Mouse (Mus musculus): Measurements from ENCODE around the gene Hgfac. TPM values are rescaled to one million over a fixed set of nuclear protein-coding genes. Genes with fewer than 3 reads are reported as not detected.

Hgfac gene
- total RNA-seq, 4 experiments from 2014 or later = 0.26 to 0.75 (median 0.47) TPM

DNA sequence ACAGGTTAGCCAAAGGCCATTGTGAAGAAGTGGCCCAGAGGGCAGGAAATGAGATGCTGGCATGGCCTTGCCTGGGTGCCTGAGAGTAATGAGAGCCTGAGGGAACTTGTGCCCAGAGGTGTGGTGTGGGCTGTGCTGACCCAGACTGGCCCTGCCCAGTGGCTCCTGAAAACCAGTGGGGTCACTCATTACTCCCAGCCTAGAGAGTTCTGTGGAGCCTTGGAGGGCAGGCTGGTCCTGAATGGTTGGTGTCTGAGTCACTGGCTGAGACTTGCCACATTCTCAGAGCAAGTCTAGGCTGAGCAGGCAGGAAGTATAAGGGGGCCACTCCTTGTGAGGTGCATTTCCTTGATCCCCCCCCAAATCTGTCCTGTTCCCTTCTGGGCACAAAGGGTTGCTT lies 3.9 kb upstream of the Hgfac start:
- DNase-seq (ENCODE audit: low spot score) = no peak

DNA sequence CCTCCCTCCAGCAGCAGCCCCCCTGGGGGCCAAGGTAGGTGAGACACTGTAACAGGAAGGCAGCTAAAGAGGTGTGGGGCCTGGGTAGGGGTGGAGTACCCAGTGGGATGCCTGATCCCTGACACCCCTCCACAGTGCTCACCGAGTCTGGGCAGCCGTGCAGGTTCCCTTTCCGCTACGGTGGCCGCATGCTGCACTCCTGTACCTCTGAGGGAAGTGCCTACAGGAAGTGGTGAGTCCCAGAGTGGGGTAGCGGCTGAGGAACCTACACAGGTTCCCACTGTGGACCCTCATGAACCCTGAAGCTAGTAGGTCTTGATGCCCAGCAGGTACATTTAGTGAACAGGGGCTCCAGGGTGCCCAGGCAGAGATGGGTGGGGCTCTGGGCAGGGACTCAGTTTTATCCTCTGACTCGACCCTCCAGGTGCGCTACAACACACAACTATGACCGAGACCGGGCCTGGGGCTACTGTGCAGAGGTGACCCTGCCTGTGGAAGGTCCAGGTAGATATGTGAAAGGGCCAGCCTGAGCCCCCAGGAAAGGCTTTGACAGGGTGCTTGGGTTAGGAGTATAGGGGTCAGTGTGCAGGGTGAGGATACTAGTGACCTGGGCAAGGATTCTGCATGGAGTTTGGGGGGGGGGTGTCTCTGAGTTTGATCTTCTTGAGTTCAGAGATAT lies 1.3 kb downstream of the Hgfac start:
- DNase-seq (ENCODE audit: low spot score) = no peak

DNA sequence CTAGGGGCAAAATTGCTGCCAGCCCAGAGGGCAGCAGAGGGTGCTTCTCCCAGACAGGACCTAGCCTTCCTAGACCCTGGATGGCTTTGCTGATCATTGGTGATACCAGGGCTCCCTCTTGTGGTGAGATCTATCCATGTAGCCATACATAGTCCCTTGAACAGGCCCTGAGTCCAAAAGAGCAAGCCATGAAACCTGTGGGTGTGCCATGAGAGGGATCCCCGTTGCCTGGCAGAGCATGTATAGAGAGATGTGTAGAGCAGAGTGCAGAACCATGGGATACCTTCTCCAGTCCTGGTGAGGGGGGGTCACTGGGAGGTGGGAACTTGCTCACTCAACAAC lies 1.8 kb downstream of the Hgfac start:
- DNase-seq (ENCODE audit: low spot score) = peak; percentile 84

DNA sequence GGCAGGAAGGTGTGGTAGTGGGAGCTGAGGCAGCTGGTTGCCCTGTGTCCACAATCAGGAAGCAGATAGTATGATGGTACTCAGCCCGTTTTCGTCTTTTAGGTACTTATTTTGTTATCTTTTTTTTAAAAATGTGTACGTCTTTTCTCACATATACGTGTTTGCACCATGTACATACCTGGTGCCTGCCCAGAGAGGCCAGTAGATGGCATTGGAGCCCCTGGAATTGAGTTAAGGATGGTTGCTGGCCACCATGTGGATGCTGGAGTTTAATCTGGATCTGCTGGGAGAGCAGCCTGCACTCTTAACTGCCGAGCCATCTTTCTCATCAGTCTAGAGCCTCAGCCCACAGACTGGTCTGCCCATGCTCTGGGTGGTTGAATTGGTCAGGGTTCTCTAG lies 9.2 kb downstream of the Hgfac start:
- DNase-seq (ENCODE audit: low spot score) = no peak

DNA sequence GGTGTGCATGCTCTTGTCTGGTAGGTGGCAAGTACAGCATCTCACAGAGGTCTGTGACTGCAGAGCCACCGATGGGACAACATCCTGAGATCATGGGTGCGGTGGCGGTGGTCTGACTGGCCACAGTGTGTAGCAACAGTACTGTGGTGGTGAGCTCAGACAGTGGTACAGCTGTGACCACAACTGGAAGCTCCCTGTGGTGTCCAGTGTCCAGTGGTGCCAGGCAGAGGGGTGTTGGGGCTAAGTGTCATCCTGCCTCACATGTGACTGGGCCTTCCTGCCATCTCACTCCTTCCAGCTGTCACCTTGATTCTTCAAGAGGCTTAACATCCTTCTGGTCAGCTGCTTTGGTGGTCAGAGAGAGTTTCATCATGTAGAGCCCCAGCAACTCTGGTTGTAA lies 13.3 kb downstream of the Hgfac start:
- DNase-seq (ENCODE audit: low spot score) = no peak

DNA sequence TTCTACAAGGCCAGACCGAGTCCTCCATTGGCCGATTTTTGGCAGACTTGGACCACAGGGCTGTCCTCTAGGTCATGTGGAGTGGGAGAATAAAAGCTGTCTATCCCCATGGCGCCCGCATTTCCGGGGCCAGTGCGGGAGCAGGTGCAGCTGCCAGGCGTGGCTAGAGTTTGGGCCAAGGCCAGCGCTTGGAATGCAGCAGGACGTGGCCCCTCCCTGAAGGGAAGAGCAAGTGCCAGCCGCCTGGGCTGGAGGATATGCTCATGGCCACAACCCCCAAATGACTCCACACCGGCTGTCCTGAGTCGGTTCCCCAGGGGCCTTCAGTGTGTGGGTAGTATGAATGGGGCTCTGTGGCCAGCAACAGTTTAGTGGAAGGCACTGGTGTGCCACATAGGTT lies 13.8 kb downstream of the Hgfac start:
- no peak for DNase-seq (ENCODE audit: low spot score)

DNA sequence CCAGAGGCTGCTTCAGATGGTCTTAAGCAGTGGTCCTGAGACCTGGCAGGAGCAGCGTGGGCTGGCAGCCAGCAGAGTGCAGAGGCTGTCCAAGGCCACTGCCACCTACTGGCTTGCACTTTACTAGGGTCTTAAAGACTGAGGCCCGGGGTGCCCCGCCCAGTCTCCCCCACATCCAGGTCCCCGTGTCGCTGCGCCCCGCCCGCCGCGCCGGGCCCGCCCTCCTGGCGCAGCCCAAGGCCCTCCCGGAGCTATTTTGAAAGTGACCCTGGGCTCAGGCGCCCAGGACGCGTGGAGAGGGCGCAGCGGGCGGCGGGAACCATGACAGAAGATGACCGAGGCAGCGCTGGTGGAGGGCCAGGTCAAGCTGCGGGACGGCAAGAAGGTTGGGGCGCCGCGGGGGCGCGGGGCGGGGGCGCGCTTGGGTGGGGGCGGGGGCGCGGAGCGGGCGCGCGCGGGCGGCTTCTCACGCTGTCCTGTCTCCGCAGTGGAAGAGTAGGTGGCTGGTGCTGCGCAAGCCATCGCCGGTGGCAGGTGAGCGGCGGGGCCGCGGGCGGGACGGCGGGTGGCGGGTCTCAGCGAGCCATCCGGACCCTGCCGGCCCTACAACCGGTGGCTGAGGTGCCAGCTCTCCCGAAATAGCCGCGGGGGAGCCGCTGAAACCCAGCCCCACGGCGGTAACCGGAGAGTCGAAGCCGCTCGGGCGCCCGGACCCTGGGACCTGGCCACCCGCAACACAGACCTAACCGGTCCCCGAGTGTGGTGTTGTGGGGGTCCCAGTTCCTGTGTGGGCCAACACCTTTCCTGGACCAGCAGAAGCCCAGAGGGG lies 15.5 kb downstream of the Hgfac start, which contains the start of gene Dok7:
Dok7 (plus strand) TSS at position 163 of the 829 bp plus-strand sequence.
- peak; percentile 55 for DNase-seq (ENCODE audit: low spot score)

DNA sequence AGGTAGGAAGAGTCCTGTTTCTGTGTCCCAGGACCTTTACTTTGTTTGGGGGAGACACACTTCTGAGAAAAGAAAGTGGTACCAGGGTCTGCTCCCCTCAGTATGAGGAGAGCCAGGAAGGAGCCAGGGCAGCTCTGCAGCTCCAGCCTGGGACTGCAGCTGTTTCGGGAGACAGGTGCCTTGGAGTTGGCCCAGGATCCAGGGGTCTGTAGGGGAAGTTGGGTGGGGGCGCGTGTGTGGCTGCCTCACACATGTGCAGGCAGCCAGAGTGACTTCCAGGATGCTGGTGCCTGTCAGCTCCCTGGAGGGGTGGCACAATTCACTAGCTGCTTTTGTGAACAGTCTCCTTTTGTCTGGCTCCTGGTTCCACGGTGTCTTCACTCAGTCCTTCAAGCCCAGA lies 16.3 kb downstream of the Hgfac start:
- no peak for DNase-seq (ENCODE audit: low spot score)

DNA sequence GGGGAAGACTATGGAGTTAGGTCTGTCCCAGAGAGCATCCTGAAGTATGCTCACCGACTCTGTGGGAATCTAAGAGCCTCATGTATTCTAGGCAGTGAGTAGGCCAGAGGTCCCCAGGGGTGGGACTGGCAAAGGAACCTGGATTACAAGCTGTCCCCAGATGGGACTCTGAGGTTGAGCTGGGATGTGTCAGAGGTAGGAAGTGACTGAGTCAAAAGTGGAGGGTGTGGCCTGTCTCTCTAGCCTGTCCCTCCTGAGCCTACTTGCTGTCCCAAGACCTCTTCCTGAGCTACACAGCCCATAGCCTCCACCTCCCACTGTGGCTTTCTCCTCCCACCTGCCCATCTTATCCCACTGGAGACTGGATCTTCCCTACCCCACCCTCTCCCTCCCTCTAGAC lies 16.9 kb downstream of the Hgfac start:
- DNase-seq (ENCODE audit: low spot score) = no peak

DNA sequence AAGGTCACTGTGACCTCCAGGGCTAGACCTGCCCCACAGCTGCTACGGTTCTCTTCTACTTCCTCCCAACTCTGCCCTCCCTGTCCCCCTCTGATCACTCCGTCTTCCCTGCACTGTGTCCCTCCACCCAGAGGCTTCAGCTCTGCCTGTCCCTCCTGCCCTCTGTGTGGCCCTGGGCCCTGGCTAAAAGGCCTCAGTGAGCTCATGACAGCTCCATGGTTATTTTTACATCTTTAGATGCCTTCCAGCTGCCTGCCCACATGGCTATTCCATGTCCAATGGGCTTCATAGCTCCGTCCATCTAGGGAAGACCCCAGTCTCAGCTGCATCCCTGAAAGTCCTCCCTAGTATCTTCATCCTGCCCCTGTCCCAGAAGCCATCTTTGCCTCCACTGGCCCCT lies 18.8 kb downstream of the Hgfac start:
- no peak for DNase-seq (ENCODE audit: low spot score)

DNA sequence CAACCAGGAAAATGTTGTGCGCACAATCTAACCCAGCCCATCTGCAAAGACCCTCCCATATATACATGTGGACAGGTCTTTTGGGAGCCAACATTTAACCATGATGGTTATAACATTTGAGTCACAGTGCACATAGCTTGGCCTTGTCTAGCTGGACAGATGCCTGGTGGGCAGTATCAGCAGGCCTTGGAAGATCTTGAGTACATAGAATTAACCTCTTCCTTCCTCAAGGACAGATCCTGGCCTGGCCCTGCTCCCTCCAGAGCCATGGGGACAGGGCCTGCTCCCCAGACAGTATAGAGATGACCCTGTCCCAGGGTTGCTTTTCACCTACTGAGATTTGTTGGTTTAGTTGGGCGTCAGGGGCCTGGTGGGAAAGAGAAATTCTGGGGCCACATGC lies 28.5 kb downstream of the Hgfac start:
- no peak for DNase-seq (ENCODE audit: low spot score)

DNA sequence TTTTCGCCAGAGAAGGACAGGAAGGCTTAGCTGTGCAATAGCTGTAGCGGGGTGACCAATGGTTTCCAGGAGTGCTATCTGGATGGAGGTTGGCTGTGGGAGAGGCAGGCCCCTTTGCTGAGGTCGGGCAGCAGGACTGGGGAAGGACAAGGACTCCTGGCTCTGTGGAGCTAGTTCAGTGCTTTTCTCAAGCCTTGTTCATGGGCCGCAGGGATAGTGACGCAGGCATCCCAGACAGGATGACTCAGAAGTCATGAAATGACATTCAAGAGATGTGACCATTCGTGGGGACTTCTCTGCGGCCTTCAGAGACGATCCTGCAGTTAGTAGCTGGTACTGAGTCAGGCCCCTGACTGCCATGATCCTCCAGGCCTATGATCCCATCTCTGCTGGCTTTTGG lies 29.0 kb downstream of the Hgfac start:
- DNase-seq (ENCODE audit: low spot score) = no peak

DNA sequence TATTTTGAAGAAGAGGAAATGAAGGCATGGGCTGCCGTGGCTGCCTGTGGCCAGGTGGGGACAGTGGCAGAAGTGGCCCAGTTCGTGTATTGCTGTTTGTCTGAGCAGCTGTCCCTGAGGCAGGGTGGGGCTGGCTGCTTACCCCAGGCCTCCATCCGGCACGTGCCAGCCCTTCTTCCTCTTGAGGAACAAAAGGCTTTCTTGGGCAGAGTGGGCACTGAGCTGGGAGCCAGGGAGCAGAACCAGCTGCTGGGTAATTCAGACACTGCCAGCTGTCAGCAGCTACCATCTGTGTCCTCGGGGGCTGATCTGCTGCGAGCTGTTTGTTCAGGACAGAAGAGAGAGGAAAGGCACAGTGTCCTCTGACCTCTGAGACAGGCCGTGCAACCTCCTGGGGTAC lies 29.6 kb downstream of the Hgfac start:
- no peak for DNase-seq (ENCODE audit: low spot score)

DNA sequence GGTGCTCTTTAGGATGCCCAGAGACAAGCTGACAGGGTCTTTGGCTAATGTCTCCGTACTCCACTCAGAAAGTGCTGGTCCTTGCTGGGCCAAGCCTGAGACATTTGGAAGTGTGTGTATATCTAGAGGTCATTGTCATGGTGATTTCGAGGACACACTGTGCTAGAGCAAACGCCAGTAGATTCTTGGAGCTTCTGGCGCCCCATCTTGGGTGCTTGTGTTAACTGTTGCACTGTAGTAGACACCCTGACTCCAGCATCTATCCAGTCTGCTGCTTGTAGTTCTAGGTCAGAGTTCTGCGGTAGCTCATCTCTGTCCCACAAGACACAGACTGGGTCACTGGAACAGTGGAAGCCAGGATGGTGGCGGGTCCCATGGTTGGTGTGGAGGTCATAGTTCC lies 30.5 kb downstream of the Hgfac start:
- DNase-seq (ENCODE audit: low spot score) = no peak

DNA sequence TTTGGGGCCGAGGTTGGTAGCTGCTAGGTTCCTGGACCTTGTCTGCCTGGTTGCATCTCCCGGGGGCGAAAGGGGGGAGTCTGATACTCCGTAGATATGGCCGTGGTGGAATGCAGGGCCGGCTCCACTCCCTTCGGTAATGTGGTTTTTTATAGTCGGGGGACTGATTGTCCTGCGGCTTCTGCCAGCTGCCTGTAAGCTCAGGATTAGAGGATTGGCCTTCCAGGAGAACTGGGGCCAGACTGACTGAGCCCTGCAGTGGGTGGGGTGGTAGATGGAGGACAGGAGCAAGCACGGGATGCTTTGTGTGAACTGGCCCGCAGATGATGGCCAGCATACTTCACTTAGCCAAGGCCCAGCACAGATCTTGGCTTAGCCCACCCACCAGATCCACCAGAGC lies 31.9 kb downstream of the Hgfac start:
- DNase-seq (ENCODE audit: low spot score) = peak; percentile 38

DNA sequence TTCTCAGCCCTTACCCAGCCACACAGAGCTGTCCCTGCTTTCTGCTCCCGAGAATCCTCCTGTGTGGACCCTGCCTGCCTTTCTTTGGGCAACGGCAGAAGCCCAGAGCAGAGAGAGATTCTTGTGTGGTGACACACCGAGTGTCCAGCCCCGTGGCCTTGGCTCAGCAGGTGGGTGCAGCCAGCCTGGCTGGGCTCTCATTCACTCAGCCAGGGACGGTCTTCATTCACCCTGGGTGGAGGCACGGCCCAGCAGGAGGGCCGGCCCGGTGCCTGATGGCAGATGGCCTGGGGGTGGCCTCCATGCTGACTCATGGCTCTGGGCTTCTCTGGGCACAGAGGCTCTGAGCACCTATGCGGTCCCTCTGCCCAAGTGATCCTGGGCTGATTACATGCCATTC lies 32.7 kb downstream of the Hgfac start:
- DNase-seq (ENCODE audit: low spot score) = peak; percentile 37

DNA sequence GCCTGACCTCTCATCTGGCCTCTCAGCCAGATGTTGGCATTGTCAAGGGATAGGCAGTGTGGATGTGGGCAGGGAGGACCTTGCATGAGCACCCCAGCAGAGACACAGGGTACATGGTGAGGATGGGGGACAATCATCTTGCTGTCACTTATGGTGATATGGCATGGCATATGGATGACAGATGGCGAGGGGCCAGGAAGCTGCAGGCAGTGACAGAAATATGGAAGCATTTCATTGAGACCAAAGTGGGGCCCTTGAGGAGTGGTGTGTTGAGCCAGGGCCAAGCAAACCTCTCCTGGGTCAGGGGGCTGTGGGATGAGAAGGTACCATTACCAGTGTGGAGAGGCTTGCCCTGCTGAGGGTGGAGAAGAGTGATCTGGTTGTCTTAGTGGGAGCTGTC lies 35.1 kb downstream of the Hgfac start:
- no peak for DNase-seq (ENCODE audit: low spot score)

DNA sequence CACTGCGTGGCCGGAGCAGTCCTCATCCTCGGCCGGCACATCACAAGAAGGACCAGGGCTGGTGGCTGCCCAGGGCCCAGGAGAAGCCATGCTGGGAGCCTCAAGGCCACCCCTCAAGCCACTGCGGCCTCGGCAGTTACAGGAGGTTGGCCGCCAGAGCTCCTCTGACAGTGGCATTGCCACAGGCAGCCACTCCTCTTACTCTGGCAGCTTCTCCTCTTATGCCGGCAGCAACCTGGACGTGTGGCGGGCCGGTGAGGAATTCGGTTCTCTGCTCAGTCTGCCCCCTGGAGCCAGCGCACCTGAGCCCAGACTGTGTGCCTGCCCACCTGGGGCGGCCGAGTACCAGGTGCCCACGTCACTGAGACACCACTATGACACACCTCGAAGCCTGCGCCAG lies 37.8 kb downstream of the Hgfac start:
- no peak for DNase-seq (ENCODE audit: low spot score)

DNA sequence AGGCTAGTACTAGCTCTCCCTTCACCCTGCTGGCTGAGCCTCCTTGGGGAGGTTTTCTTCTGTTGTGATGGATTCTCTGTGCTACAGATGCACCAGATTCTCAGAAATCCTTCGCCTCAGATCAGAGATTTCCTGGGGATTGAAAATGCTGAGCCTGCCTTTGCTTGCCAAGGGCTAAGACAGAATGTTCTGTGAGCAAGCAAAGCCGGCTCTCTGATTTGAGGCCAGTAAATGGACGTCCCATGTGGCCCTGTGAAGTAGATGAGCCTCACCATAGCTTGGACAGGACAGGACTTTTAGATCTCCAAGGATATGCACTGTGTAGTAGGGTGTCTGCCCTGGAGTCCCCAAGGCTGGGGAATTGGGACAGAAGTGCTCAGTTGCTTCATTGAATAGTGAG lies 43.6 kb downstream of the Hgfac start:
- no peak for DNase-seq (ENCODE audit: low spot score)

DNA sequence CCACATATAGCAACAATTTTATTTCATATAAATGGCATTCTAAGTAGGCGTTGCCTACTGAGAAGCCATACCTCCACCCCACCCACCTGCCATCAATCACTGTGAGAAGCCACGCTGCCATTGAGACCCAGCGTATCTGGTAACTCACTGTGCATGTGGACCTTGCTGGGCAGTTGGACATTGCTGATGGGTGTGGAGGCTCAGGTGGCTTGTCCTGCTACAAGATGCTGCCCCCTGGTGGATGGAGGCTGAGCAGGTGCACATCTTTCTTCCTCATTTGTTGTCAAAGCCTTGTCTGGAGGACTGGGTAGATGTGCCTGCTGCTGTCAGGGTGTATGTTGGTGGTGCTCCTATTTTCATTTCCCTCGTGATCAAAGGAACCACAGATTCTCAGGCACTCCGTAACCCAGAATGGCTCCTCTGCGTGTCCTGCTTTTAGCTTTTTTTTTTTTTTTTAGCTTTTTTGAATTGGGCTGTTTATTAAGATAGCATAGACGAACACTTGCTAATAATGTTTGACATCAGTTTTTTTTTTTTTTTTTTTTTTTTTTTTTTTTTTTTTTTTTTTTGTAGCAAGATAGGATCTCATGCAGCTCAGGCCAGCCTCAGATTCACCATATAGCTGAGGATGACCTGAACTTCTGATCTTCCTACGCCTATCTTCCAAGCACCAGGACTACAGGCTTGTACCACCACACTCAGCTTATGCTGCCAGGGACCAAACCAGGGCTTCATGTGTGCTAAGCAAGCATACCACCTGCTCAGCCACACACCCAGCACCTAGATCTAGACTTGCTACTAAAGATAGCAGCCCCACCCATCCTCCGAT lies 47.7 kb downstream of the Hgfac start:
- DNase-seq (ENCODE audit: low spot score) = peak; percentile 35

DNA sequence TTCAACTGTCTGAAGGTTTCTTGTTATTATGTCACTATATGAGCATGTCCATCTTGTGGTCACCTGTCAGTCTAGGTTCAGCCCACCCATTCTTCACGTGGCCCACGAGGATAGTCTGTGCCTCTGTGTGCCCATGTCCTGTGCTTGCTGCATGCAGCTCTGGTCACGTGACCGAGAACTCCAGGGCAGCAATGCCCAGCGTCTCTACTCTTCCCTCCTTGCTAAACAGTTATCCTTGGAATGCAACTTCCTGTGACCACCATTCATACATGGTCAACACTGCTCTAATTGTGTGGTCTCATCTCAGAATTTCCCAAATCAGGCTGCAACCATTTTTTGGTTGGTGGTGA lies 48.3 kb downstream of the Hgfac start:
- no peak for DNase-seq (ENCODE audit: low spot score)

DNA sequence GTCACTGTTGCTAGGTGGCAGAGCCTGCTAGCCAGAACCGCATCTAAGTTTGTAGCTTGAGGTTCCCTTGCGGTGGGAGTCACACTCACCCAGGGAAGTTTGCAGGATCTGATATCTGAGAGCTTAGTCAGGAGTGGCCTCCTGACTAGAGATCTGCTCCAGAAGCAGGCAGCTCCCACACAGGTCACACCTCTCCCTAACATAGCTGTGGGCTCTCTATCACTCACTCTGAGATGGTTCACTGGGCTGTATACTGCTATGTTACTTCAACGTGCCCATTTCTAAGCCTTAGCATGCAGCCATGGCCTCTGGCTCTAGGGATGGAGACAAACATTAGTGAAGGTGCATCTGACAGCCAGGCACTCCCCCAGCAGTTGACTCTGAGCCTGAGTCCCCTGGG lies 50.3 kb downstream of the Hgfac start:
- no peak for DNase-seq (ENCODE audit: low spot score)

Data from heart, adult 8-10 months (tissue).